Mouse (Mus musculus) liver, embryonic 14.5 days (tissue): ENCODE measurements at regions not wholly inside any gene's neighbourhood (a gene's known extent, or its start where the extent isn't known, plus 50 kb on each side); places are given as distances from the start of the nearest gene placed in this dataset.

Experiments
- CTCF ChIP-seq: IDR thresholded peaks from 2 replicates; pipeline ENCODE4 v1.5.1; 2016; ENCODE audit warnings: antibody characterized with exemption, low read depth, control low read depth
- EP300 ChIP-seq: IDR thresholded peaks from 2 replicates; pipeline ENCODE4 v1.6.1; 2016; ENCODE audit warnings: antibody characterized with exemption, low read depth

GRCm38 (mm10) chr11:71911284-71911683 is 126.0 kb downstream of the Aipl1 start:
- no peak for TF ChIP-seq CTCF
- TF ChIP-seq EP300 = no peak
